Mouse (Mus musculus) cerebellum, adult 2 months (tissue): ENCODE data around the gene Rbfox1. TPM values are rescaled to one million over a fixed set of nuclear protein-coding genes. Genes with fewer than 3 reads are reported as not detected.

ENCODE experiments used
- DNase-seq, 2 experiments: peaks; one replicate each; pipeline ENCODE4 v3.0.0; 2021
- H3K27ac ChIP-seq: fragments of 200-500 bp; 2 replicates; pipeline ENCODE4 v1.5.1; 2012; ENCODE audit warnings: low read length, control low read depth, inconsistent platforms; ENCODE audit not compliant: insufficient read depth
- H3K27me3 ChIP-seq: fragments of 200-500 bp; 2 replicates; pipeline ENCODE4 v1.6.1; 2012; ENCODE audit warnings: inconsistent platforms, mild to moderate bottlenecking, low read length, moderate library complexity; ENCODE audit not compliant: control insufficient read depth, insufficient read depth
- H3K4me1 ChIP-seq: fragments of 200-500 bp; 2 replicates; pipeline ENCODE4 v1.6.1; 2011; ENCODE audit warnings: low read length; ENCODE audit not compliant: control insufficient read depth, insufficient read depth
- H3K4me3 ChIP-seq: fragments of 200-500 bp; replicated peaks from 2 replicates; pipeline ENCODE3; 2011; ENCODE audit warnings: mild to moderate bottlenecking, low read depth, low read length, control low read depth; ENCODE audit not compliant: insufficient read depth
- CTCF ChIP-seq: fragments of 200-500 bp; IDR thresholded peaks from 2 replicates; pipeline ENCODE4 v1.5.1; 2011; ENCODE audit warnings: low read depth, mild to moderate bottlenecking, control low read depth, low read length, moderate library complexity, borderline replicate concordance; ENCODE audit not compliant: insufficient read depth
- POLR2A ChIP-seq: fragments of 200-500 bp; IDR thresholded peaks from 2 replicates; pipeline ENCODE4 v1.6.1; 2011; ENCODE audit warnings: low read length, control low read depth, borderline replicate concordance; ENCODE audit not compliant: insufficient read depth
- WGBS: fragments of 180-500 bp; shearing (Covaris S2); methylation state at CpG from one replicate; pipeline ENCODE4 v1.1.7; 2018; 5-methylcytosine and 5-hydroxymethylcytosine counted together
- polyA plus RNA-seq: library from polyadenylated mRNA; depleted of rRNA; stranded (reverse); fragments of >200 nt; gene quantifications from 2 replicates; pipeline ENCODE4 v1.2.3, GENCODE M21; 2012

Gene Rbfox1
- polyA plus RNA-seq, 1 experiment, result 132 TPM

DNA sequence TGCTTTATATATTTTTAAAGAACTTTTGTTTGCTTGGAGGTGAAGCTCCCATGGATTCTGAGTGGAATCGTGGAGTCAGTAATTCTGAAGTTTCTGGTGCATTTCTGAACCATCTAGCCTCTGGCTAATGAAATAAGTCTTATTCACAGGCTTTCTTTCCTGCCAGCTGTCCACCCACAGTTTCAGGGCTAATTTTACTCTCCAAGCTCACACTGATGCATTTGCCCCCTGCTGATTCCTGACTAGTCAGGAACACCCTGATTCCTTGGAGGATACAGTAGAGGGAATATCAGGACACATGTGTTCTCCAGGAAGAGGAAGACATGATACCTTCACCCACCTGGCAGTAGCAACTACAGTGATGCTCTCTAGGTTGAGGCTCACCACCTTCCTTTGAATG, 763.6 kb downstream of the Rbfox1 start:
- Histone ChIP-seq H3K4me1 (peaks cover 11% of the 10 kb centered on the region; the same call in 1 of the 2 replicates), H3K27me3 (no peaks in the 10 kb centered on the region), H3K4me3 (no peak overlapping the region), H3K27ac (no peak overlapping the region)
- DNase-seq, result peak in 1 of 2 experiments; percentile 45
- TF ChIP-seq CTCF (no peak), POLR2A (no peak)
- WGBS, result 31% methylated on average over 1 of the region's 1 CpGs

GRCm38 (mm10) chr16:6658594-6658993, 773.4 kb downstream of the Rbfox1 start:
- H3K27ac ChIP-seq, result no peak overlapping the region
- WGBS, result 65% methylated on average over 2 of the region's 2 CpGs
- H3K27me3 ChIP-seq, result no peaks in the 10 kb centered on the region
- no peak for TF ChIP-seq CTCF
- no peak for TF ChIP-seq POLR2A
- H3K4me1 ChIP-seq, result peaks cover 4% of the 10 kb centered on the region; the same call in 1 of the 2 replicates
- H3K4me3 ChIP-seq, result no peak overlapping the region
- no peak for DNase-seq

GRCm38 (mm10) chr16:6686076-6686757, 801.1 kb downstream of the Rbfox1 start:
- TF ChIP-seq POLR2A, result no peak
- no peak for TF ChIP-seq CTCF
- H3K4me1 ChIP-seq, result no peaks in the 10 kb centered on the region; the same call in 1 of the 2 replicates
- 95% methylated on average over 1 of the region's 1 CpGs for WGBS
- no peak overlapping the region for H3K4me3 ChIP-seq
- DNase-seq, result no peak
- no peak overlapping the region for H3K27ac ChIP-seq
- H3K27me3 ChIP-seq, result no peaks in the 10 kb centered on the region

- DNase-seq, result no peak
- WGBS, result 45% methylated on average over 5 of the region's 5 CpGs
- no peak for TF ChIP-seq CTCF
- TF ChIP-seq POLR2A, result no peak
These were observed 819.7 kb downstream of the Rbfox1 start for GRCm38 (mm10) chr16:6704847-6705246.

GRCm38 (mm10) chr16:6712341-6712740, 827.2 kb downstream of the Rbfox1 start:
- no peaks in the 10 kb centered on the region for H3K27me3 ChIP-seq
- WGBS, result 77% methylated on average over 1 of the region's 1 CpGs
- H3K4me1 ChIP-seq, result peaks cover under 1% of the 10 kb centered on the region; the same call in 1 of the 2 replicates
- DNase-seq, result no peak
- no peak overlapping the region for H3K27ac ChIP-seq
- TF ChIP-seq CTCF (no peak), POLR2A (no peak)
- H3K4me3 ChIP-seq, result no peak overlapping the region

More at GRCm38 (mm10) chr16:6704847-6705246, 819.7 kb downstream of the Rbfox1 start:
- no peaks in the 10 kb centered on the region for H3K27me3 ChIP-seq
- peaks cover 3% of the 10 kb centered on the region; the same call in 1 of the 2 replicates for H3K4me1 ChIP-seq
- H3K27ac ChIP-seq, result no peak overlapping the region
- no peak overlapping the region for H3K4me3 ChIP-seq

DNA sequence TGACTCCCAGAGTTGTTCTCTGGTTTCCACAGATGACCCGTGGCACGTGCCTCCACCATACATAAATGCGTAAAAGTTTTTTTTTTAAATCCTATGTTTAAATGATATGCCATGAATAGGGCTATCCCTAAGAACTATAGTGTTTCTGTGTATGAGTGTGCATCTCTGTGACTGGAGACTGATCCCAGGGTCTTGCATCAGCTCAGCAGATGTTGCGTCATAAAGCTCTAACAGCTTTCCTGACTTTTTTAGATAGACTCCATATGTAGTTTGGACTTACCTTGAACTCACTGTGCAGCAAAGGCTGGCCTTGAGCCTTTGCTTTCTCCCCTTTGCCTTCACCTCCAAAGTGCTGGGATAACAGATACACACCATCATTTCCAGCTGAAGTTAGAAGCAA, 830.1 kb downstream of the Rbfox1 start:
- WGBS, result 98% methylated on average over 4 of the region's 4 CpGs
- DNase-seq, result no peak
- Histone ChIP-seq H3K27me3 (no peaks in the 10 kb centered on the region), H3K4me3 (no peak overlapping the region), H3K4me1 (peaks cover 5% of the 10 kb centered on the region), H3K27ac (no peak overlapping the region)
- no peak for TF ChIP-seq CTCF
- TF ChIP-seq POLR2A, result no peak

GRCm38 (mm10) chr16:6716214-6716911, 831.2 kb downstream of the Rbfox1 start:
- TF ChIP-seq CTCF, result no peak
- TF ChIP-seq POLR2A, result no peak
- no peak overlapping the region for H3K4me3 ChIP-seq
- WGBS, result 18% methylated on average over 9 of the region's 9 CpGs
- no peaks in the 10 kb centered on the region for H3K27me3 ChIP-seq
- peaks cover 5% of the 10 kb centered on the region for H3K4me1 ChIP-seq
- no peak overlapping the region for H3K27ac ChIP-seq
- DNase-seq, result peak; percentile 90 to 96

DNA sequence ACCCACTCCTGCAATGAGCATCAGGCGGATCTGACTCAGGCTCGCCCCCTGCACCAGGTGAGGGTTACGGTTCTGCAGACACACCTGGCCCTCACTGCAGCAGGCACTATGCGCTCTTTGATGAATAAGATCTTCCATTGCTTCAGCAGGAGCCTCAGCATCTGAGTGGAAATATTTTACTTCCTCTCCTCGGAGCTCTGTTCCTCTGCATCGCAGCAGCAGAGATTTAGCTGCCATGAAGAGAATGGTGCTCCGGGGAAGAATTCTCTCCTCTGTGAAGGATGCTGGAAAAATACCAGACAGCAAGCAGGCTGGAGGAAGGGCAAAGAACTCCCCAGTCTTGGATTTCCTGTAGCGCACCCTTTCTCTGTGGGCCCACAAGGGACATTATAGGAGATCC, 833.9 kb downstream of the Rbfox1 start:
- TF ChIP-seq POLR2A (no peak), CTCF (no peak)
- H3K27ac ChIP-seq, result 0 out of 2 replicates have a peak overlapping the region, but pooled peaks have one; percentile 4
- H3K4me3 ChIP-seq, result no peak overlapping the region
- no peak for DNase-seq
- H3K27me3 ChIP-seq, result no peaks in the 10 kb centered on the region
- 53% methylated on average over 8 of the region's 8 CpGs for WGBS
- H3K4me1 ChIP-seq, result peaks cover 5% of the 10 kb centered on the region
